Mouse (Mus musculus): ENCODE results near the gene Aars.

DNA sequence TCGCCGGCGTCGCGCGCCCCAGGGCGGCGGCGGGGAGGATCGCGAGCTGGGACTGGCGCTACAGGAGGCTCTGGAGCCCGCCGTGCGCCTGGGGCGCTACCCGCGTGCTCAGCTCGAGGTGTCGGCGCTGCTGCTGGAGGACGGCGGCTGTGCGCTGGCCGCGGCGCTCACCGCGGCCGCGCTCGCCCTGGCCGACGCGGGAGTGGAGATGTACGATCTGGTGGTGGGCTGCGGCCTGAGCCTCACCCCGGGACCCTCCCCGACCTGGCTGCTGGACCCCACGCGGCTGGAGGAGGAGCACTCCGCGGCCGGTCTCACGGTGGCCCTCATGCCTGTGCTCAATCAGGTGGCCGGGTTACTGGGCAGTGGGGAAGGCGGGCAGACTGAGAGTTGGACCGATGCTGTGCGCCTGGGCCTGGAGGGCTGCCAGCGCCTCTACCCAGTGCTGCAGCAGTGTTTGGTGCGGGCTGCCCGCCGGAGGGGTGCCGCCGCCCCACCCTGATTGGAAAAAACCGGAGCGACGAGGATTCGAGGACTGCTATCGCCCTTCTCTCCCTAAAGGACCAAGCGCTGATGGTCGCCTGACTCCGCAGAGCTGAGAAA, 23.8 kb downstream of the Aars start:
- TF ChIP-seq TAL1 (IDR thresholded peaks at IDR 0.05; ENCODE audit: low read length) (no peak), GATA1 (IDR thresholded peaks at IDR 0.05; ENCODE audit: low read length) (no peak)

Measured in erythroblast, embryonic 14.5 days (primary cell).